Mouse (Mus musculus): ENCODE measurements around the gene Pnpla7. TPM values are rescaled to one million over a fixed set of nuclear protein-coding genes. Genes with fewer than 3 reads are reported as not detected.
"Not testable (repeated sequence)": the region's sequence is repeated elsewhere in the genome, so short reads cannot be mapped to it uniquely, and the experiment has no call there.

Pnpla7 gene
- polyA plus RNA-seq (2017; shearing (Covaris generic)), result 10 to 100 TPM; 49.3 to 51.3 TPM

DNA sequence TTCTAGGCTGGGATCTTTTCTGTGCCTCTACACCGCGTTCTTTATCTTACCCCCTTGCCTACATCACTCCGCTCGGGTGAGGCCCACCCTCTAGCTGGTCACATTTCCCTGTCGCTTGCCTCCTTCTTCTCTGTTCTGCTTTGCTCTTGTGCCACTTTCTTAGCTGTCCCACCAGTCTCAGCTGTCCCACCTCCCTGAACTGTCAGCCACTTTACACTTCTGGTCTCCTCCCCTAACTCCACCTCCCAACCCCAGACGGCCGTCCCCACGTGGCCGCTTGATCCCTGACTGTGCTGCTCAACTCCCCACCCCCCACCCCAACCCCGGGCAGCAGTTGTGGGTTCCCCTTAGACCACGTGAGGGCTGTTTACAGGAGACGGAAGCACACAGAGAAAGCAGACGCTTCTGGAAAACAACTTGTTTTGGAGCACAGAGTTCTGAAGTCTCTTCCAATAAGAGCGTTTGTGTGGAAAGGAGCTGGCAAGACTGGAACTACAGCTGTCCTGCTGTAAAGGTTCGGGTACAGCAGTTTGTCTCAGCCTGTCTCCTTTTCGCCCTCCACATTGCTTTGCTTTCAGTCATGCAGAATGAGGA lies at the start of gene Pnpla7:
Pnpla7 (plus strand) TSS at position 330 of the 594 bp plus-strand sequence.
- ATAC-seq, result peak; percentile 59

DNA sequence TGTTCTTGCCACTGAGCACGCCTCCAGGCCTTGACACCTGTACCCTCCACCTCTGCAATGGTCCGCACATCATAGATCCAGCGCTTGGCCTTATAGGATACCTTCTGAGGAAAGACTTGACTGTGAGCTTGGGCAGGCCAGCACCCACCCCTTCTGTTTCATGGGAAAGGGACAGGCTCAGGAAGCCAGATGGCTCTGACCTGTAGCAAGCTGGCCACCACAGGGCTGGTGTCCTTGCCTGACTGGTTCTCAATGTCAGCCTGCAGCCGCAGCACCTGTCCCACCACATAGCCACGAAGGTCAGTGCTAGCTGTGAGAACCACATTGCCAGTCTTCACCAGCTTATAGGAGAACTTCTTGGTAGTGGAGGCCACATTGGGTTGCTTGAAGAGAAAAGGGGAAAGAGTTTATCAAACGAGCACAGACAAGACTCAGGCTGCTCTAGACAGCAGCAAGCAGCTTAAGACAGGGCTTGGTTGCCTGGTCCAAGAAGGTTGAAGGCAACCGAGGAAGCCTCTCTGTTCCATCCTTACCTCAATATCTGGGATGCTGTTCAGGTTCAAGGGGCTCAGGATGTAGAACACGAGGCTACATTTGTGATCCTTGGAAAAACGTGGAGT lies 49.4 kb upstream of the Pnpla7 start:
- no peak for ATAC-seq

DNA sequence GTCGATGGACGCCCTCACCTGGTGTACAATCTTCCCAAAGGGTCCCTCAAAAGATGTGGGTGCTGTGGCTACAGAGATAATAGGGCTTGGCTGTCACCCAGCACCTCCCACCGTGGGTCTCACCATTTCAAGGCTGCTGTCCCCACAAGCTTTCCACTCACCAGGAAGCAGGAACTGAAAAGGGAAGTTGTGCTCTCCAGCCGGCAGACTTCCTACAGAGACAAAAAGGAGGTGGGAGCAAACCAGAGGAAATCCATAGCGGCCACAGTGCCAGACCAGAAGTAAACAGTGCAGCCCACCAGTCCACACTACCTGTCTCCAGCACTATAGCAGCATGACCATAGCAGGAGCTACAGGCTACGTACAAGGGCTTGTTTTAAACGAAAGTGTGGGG lies 48.9 kb upstream of the Pnpla7 start:
- no peak for ATAC-seq

DNA sequence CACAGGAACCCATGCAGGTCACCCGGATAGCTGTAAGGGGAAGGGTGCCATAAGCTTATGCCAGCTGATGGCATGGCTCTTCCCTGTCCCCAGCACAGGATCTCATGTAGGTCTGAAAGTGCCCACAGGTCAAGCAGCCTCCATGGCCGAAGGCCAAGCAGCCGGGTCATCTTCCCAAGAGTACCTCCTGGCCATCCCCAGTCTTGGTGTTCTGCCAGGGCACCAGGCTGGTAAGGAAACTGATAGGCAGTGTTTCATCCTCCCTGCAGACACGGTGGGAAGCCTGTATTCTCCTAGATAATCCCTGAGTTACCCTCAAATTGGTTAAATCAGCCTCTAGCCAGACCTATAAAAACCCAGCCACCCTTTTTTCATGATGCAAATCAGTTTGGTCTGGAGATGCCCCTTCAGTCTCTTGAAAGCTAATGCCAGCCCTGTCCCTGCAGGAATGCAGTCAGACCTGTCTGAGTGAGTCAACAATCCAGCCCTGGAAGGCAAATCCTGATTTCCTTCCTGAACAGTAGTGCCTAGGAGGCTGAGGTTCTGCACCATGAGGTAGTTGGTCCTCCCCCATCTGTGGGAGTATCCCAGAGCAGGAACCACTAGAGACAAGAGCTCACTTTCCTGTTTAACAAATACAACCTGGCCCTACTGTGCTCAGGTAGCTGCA lies 47.9 kb upstream of the Pnpla7 start:
- no peak for ATAC-seq

DNA sequence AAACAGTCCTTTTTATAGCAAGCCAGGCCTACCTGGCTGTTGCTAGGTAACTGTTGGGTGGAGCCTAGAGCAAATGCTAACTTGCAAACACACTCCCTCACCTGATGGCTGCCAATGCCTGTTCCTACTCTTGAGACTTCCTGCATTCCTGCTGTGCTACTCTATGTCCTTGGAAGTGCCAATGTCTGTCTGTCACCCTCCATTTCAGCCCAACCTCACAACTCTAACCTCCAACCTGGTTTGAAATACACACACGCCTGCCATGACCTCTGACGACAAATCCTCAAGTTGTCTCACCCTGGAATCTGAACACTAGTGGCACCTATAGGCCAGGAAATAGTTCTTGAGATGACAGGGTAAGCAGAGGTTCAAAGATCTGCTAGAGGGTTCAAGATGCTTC lies 46.7 kb upstream of the Pnpla7 start:
- peak; percentile 18 for ATAC-seq

DNA sequence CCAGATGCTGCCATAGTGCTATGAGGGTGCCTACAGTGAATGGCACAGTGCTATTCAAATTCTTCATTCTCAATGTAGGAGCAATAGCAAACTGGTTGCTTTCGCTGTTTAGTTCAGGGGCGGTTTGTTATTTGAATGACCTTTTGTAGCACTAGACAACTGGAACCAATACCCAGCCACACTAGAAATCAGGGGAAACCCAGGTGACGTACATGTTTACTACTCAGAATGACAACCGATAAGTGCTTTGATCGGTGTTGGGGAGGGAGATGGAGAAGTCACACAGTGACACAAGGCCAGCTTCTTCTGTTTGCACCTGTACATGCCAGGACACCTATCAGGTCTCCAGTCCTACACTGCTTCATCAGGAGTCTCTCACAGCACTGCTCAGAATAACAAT lies 46.2 kb upstream of the Pnpla7 start:
- ATAC-seq, result peak; percentile 81

DNA sequence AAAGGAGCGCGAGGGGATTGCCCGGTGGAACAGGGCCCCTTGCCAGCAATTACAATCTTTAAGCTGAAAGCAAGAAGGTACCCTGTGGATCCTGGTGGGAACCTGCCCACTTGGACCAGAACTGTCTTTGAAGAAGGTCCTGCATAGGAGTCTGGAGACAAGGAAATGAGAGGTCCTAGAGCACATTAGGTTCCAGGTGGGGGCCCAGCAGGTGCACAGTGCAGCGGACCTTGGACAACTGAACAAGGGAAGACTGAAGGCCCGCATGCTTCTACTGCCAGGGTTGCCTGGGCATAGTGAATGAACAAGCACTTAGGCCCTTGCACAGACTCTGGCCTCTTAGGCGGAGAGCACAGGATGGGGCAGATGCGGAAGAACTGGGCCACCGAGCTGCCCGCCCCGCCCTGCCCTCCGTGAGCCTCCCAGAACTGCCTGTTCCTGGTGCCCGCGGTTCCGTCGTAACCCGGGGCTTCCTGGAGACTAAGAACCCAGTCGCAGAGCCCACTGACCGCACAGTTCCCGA lies 41.3 kb upstream of the Pnpla7 start:
- ATAC-seq, result peak; percentile 53

DNA sequence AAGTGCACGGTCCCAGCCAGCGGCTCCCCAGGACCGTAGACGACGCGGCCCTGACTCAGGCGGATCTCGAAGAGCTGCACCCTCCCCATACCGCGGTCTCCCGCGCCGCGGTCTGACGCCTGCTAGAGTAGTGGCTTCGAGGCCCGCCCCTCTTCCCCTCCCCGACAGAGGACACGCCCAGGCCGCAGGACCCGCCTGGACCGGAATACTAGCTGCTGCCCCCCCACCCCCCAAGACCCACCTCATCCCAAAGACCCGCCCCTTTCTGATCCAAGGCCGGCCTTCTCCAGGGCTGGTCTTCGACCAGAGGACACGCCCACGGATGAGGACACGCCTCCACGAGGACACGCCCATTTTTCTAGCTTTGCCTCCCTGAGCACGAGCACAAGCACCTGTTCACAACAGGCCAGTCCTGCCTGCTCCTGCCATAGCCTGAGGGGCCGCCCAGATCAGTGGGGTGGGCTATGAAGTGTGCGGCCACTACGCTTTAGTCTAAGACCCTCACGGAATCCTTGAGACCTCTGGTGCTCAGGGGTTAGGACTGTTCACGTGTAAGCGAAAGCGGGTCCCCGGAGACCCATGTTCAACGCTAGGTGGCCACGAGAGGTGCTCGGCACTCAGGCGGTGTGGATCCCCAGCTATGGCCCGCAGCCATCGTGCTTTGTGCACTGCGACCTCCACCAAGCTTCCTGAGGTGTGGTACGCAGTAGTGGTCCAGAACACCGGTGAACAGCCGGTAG lies 40.6 kb upstream of the Pnpla7 start, which contains the start of gene Arrdc1:
Arrdc1 (minus strand) TSS at position 196 of the 740 bp plus-strand sequence.
- ATAC-seq, result peak; percentile 71

DNA sequence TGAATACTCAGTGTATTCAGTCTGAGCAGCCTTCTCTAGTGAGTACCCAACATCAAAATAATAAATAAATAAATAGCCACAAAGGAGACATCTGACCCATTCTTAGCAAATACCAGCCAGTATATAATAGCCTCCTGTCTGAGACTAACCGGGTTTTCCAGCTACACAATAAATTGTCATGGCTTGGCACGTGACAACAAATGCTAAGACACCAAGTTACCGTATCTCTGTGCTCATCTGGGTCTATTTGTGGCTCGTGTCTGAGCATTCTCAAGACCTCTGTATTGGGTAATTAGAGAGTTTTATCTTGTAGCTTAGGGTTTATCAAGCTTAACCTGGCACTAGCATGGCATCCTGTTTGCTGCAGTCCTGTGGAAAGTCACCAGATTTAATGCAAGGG lies 33.7 kb upstream of the Pnpla7 start:
- no peak for ATAC-seq

DNA sequence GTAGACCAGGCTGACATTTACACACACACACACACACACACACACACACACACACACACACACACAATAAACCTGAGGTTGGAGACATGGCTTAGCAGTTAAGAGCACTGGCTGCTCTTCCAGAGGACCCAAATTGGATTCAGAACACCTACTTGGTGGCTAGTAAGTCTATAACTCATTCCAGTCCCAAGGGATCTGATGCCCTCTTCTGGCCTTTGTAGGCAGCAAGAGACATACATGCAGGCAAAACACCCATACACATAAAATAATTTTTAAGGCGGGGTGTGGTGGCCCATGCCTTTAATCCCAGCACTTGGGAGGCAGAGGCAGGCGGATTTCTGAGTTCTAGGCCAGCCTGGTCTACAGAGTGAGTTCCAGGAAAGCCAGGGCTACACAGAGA lies 31.5 kb upstream of the Pnpla7 start:
- ATAC-seq, result not testable (repeated sequence)

DNA sequence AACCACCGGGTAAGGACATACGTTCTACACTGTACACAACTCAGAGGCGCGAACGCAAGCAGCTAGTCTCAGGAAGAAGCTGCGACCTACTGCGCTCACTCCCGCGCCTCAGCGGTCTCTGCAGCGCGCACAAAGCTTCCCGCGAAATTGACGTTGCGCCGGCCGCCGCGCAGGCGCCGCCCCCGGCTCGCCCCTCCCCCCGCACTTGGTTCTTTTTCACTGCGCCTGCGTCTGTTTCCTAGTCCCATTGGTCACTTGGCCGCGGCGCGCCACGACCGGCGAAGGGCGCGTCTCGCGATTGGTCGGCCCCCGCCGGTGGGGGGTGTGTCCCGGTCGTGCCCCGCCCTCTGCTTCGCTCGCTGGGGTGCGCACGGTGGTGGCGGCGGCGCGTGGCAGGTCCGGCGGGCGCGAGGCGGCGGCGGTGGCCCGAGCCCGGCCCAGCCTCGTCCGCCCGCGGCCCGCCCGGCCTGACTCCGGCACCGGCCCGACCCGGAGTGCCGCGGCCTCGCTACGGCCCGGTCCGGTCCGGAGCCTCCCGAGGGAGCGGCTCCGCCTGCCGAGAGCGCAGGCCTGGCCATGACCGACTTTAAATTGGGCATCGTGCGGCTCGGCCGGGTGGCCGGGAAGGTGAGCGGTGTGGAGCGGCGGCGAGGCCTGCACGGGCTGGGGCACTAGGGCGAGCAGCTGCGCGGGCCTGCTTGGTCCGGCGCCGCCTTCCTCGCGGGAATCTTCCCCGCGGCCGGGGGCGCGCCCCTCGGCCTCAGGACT lies 26.2 kb upstream of the Pnpla7 start, which contains the start of gene Zmynd19:
Zmynd19 (plus strand) TSS at position 372 of the 768 bp plus-strand sequence.
- ATAC-seq, result peak; percentile 97

DNA sequence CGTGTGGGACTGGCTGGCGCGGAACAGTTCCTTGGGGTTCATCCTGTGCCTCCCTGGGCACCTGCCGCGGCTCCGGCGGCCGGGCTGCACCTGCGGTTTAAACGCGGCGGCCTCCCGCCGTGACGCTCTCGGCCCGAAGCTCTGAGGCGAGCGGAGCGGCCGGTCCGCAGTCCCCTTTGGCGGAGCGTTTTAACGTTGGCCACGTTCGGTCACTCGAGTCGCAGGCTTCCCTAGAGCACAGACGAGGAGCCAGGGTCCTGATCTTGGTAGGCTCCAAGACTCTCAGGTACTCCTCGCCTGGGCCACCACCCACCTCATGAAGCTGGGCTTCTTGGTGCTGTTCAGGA lies 25.7 kb upstream of the Pnpla7 start:
- ATAC-seq, result no peak

DNA sequence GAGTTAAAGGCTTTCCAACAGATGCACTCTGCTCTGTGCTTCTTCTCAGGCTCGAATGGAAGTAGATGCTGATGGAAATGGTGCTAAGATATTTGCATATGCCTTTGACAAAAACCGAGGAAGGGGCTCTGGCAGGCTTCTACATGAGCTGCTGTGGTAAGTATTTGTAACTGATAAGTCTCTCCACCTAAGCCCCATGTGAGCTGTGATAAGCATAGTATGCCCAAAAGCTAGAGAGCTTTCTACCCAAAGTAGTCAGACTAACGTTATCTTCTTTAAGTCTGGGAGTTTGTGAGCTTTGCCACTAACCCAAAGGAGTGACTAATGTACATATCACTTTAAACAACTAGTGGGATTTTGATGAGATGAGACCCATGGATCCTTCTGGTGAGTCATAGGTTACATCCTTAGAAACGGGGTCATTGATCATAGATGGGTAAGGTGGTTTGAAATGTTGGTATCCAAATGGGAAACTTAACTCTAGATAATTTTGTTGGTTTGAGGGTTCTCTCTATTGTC lies 23.2 kb upstream of the Pnpla7 start:
- ATAC-seq, result no peak

DNA sequence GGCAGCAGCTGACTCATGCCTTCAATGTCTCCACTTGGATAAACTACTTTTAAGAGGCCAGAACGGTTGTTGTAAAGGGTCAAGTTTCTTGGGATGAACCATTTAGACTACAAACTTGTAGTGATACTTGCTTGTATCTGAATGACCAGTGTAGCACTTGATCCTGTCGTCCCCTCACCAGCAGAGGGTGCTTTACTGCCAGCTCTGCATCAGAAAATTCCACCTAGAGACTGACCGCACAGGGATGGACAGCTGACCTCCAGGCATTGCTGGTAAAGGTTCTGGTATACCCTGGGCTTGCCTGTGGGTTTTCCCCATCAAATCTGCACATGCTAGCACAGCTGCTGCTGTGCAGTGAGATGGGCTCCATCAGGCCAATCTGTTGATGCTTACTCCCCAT lies 14.9 kb upstream of the Pnpla7 start:
- no peak for ATAC-seq

DNA sequence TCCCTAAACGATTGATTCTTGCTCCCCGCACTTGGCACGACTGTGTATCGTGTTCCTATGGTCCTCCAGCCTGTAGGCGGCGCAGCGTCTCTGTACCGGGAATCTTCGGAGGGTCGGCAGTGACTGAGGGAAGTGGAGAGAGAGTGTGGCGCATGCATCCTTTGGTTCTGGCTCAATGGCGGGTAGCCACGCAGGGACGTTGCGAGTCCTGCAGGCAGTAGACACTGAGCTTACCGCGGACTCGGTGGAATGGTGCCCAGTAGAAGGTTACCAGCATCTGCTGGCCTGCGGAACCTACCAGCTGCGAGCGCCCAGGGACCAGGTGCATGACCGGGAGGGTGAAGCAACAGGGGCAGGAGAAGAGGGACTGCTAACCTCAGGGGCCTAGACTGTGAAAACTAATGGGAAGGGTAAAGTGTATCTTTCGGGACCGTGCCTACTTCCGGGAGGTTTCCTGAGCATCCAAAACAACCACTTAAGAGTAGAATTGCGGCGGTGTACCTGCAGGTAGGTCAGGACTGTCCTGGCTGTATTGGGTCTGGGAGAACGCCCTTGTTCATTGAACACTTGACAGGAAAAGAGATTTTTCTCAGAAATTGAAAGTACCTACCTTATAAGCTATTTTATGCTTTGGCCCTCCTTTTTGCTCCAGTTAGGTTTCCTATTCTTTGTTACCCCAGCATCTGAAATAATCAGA lies 13.4 kb upstream of the Pnpla7 start, which contains the start of gene Dph7:
Dph7 (plus strand) TSS at position 97 of the 697 bp plus-strand sequence.
- peak; percentile 90 for ATAC-seq

DNA sequence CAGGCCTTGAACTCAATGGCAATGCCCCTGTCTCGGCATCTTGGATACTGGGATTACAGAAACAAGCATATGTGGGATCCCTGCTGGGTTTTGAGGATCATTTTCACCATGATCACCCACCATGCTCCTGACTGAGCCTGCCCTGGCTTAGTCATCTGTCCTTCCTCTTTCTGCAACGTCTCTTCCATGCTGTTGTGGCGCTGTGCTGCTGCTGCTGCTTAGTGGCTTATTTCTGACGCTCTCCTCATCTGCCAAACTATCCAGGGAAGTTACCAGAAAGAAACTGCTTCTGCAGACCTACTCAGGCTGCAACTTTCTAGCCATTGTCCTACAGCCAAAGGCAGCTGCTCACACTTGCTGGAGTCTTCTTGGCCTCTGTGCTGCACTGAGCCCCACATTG lies 5.4 kb upstream of the Pnpla7 start:
- ATAC-seq, result no peak

DNA sequence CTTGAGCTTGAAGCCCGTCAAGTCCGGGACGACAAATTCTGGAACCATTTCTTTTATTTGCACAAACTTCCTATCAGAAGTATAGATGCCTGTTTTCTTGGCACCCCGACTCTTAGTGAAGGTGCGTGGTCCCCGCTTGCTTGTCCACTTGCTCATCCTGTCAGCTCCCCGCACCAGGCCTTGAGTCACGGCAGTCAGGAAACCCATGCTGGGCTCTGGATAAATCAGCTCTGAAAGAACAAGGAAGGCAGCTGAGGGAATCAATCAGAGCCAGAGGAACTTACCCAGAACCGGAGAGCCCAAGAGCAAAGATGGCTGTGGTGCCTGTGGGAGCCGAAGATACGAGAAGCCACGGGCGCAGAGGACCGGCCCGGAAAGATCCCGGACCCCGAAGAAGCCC lies 1.4 kb upstream of the Pnpla7 start:
- not testable (repeated sequence) for ATAC-seq

DNA sequence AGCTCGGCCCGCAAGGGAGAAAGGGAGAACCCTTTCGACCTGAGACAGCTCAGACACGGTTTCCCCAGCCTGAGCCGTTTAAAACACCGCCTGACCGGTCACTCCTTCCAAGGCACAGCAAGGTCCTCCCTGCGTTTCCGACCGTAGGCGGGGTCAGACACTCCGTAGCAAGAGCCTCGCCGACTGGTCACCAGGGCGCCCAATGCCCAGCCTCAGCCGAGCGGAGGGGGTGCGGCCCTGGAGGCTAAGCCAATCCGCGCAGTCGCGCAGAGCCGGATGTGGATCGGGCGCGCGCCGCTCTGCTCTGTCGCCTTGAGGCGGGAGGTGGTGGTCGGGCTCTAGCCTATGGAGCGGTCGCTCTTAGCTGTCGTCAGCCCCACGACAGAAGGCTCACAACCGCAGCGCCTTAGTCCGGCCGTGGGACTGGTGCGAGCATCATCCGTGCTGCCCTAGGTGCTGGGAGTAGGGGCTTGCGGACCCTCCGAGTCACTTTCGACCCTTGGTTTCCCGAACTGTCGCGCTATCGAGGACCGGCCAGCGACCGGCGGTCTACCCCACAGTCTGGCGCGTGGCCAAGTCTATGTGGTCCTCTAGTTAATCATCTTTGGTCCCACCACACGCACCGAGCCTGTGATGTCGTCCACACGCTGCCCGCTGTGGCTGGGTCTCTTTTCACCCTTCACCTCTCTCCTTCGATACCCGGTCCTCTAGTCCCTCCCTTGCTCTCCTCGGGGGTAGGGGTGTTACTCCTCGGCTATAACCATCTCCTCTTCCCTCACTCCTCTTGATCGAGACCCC lies 728 bp upstream of the Pnpla7 start, which contains the start of gene Mrpl41:
Mrpl41 (minus strand) TSS at position 193 of the 798 bp plus-strand sequence.
- peak; percentile 92 for ATAC-seq

DNA sequence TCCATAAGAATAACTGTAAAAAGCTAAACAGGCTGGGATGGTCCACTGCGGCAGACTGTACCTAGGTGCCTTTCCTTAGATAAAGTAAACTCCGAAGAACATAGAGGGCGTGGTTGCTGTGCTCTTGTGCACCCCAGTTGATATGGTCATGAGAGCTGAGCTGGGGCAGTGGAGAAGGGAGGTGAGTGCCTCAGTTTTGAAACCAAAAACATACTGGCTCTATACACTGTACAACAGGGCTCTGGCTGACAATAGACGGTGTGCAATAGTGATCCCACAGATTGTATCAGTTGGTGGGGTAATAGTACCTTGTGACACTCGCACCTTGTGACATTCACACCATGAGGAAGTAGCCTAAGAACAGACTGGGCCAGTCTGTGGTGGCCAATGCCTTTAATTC lies 1.1 kb downstream of the Pnpla7 start:
- ATAC-seq, result no peak

DNA sequence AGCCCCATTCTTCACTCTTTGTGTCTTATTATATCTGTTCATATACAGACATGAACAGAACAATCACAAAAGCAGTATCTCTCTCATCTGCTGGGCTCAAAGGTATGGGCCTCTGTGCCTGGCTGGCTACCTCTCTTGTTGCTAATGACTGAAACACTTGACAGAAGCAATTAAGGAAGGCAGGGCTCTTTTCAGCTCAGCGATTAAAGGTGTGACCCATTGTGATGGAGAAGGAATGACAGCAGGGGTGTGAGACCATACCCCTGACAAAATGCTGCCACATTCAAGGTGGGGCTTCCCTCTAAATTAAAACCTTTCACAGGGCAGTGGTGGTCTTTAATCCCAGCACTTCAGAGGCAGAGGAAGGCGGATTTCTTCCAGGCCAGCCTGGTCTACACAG lies 11.9 kb downstream of the Pnpla7 start:
- no peak for ATAC-seq
